Mouse (Mus musculus): Measurements from ENCODE around the gene Map3k7. TPM values are rescaled to one million over a fixed set of nuclear protein-coding genes. Genes with fewer than 3 reads are reported as not detected.

The Map3k7 gene
- total and polyA plus RNA-seq, 3 experiments = 4.9 to 59.9 (median 39.6) TPM

DNA sequence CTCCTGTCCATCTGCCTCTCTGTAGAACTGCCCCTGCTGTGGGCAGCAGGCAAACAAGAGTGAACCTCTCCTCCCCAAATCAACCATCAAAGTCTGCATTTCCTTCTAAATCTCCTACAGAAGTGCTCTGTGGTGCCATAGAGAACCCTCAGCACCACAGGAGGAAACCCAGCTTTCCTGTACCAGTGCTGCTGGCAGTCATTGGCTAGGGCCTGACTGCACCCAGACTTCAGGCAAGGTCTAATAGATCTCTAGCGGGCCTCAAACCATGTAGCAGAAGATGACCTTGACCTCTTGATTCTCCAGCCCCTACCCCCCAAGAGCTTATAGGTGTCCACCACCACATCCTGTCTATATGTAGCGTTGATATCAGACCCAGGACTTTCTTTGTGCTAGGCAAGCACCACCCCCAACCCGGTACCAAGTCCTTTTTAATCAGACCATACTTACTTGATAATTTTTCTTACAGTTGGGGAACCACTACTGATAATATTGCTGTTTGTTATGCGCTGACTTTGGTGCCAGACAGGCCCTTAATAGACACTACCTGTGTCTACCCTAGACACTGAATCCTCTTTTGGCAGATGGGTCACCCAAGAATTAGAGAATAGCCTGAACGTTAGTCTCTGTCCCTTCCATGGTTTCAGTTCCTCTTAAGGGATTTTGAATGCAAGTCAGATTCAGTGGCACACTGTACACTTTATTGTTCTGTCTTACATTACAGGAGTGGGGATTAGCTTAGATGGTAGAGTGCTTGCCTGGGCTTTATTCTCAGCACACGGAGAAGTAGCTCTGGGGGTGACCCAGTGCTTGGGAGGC, 41.1 kb downstream of the Map3k7 start:
- DNase-seq (ENCODE audit: low spot score) (no peak), ATAC-seq (ENCODE audit: extremely low read depth, insufficient number of reproducible peaks, low FRiP score, poor library complexity, severe bottlenecking) (no peak)
- H3K9me3 ChIP-seq (replicated peaks) = no peaks in the 10 kb centered on the region
- TF ChIP-seq CTCF (IDR thresholded peaks at IDR 0.05; ENCODE audit: low read depth, low read length) (no peak), GATA2 (IDR thresholded peaks at IDR 0.05; ENCODE audit: borderline replicate concordance, low read depth, low read length) (no peak), GATA1 (IDR thresholded peaks at IDR 0.05; ENCODE audit: borderline replicate concordance, low read length) (no peak), POLR2AphosphoS5 (IDR thresholded peaks at IDR 0.05; ENCODE audit: insufficient replicate concordance, low read depth, low read length) (no peak), TAL1 (conservative IDR thresholded peaks at IDR 0.05; ENCODE audit: low read depth, low read length) (no peak)
- no peaks in the 10 kb centered on the region for H3K4me1 ChIP-seq (ENCODE audit: insufficient read depth, low read depth, low read length)
- H3K4me3 ChIP-seq (ENCODE audit: low read depth, low read length) = no peak overlapping the region
- H3K27me3 ChIP-seq (ENCODE audit: insufficient read depth, low read length) = no peaks in the 10 kb centered on the region
- peaks cover 71% of the 10 kb centered on the region for H3K36me3 ChIP-seq (replicated peaks)

DNA sequence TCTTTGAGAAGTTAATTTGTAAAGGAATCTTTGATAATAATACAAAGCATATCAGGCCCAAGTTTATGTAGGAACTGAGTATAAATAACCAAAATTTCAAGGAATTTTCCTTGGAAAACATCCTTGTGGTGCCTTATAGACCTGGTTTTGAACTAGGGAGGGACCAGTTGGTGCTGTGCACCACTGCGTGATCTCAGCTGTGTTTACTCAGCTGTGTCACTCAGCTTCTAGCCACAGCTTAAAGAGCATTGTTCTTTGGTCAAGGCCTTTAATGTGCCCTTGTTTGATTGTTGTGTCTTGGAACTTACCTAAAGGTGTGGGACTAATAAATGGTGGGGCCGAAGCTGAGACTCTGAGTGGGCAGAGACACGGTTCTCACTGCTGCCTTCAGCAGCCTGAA, 43.3 kb downstream of the Map3k7 start:
- no peak overlapping the region for H3K4me3 ChIP-seq (ENCODE audit: low read depth, low read length)
- no peaks in the 10 kb centered on the region for H3K9me3 ChIP-seq (replicated peaks)
- ATAC-seq (ENCODE audit: extremely low read depth, insufficient number of reproducible peaks, low FRiP score, poor library complexity, severe bottlenecking) (no peak), DNase-seq (ENCODE audit: low spot score) (no peak)
- H3K27me3 ChIP-seq (ENCODE audit: insufficient read depth, low read length) = no peaks in the 10 kb centered on the region
- peaks cover 75% of the 10 kb centered on the region for H3K36me3 ChIP-seq (replicated peaks)
- H3K4me1 ChIP-seq (ENCODE audit: insufficient read depth, low read depth, low read length) = no peaks in the 10 kb centered on the region
- TF ChIP-seq GATA2 (IDR thresholded peaks at IDR 0.05; ENCODE audit: borderline replicate concordance, low read depth, low read length) (no peak), CTCF (IDR thresholded peaks at IDR 0.05; ENCODE audit: low read depth, low read length) (no peak), POLR2AphosphoS5 (IDR thresholded peaks at IDR 0.05; ENCODE audit: insufficient replicate concordance, low read depth, low read length) (no peak), GATA1 (IDR thresholded peaks at IDR 0.05; ENCODE audit: borderline replicate concordance, low read length) (no peak), TAL1 (conservative IDR thresholded peaks at IDR 0.05; ENCODE audit: low read depth, low read length) (no peak)

DNA sequence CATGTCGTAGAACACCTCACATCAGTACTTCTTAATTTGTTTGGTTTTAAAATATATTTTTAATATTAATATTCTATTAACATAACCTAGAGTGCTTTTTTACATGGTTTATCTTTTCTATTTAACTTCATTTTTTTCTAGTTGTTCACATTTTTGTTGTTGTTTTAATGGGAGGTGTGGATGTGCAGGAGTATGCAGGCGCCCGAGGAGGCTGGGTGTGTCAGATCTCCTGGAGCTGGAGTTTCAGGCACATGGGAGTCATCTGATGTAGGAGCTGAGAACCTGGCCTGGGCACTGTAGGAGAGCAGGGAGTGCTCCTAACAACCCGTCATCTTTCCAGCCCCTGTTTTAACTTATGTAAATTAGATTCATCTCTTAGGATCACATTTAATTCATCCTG, 44.2 kb downstream of the Map3k7 start:
- TF ChIP-seq TAL1 (conservative IDR thresholded peaks at IDR 0.05; ENCODE audit: low read depth, low read length) (no peak), CTCF (IDR thresholded peaks at IDR 0.05; ENCODE audit: low read depth, low read length) (no peak), POLR2AphosphoS5 (IDR thresholded peaks at IDR 0.05; ENCODE audit: insufficient replicate concordance, low read depth, low read length) (no peak), GATA2 (IDR thresholded peaks at IDR 0.05; ENCODE audit: borderline replicate concordance, low read depth, low read length) (no peak), GATA1 (IDR thresholded peaks at IDR 0.05; ENCODE audit: borderline replicate concordance, low read length) (no peak)
- Histone ChIP-seq H3K36me3 (replicated peaks) (peaks cover 82% of the 10 kb centered on the region), H3K27me3 (ENCODE audit: insufficient read depth, low read length) (no peaks in the 10 kb centered on the region), H3K4me1 (ENCODE audit: insufficient read depth, low read depth, low read length) (no peaks in the 10 kb centered on the region), H3K4me3 (ENCODE audit: low read depth, low read length) (no peak overlapping the region), H3K9me3 (replicated peaks) (no peaks in the 10 kb centered on the region)
- ATAC-seq (ENCODE audit: extremely low read depth, insufficient number of reproducible peaks, low FRiP score, poor library complexity, severe bottlenecking) (no peak), DNase-seq (ENCODE audit: low spot score) (no peak)

DNA sequence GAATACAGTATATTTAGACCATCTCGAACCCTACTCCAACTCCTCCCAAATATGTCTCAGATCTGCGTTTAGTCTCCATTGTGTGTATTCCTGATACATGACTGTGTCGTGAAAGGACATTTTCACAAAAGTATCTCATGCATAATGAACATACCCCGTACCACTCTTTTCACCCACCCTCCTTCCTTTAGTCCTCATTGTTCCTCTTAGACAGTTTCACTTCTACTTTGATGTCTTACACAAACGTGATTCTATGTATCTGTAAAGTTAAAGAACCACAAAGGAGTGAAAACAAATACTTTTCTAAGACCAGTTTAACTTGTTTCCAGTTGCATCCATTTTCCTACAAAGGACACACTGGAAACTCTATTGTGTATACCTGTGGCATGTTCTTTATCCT, 46.9 kb downstream of the Map3k7 start:
- no peak for ATAC-seq (ENCODE audit: extremely low read depth, insufficient number of reproducible peaks, low FRiP score, poor library complexity, severe bottlenecking)
- H3K36me3 ChIP-seq (replicated peaks) = peaks cover 85% of the 10 kb centered on the region
- no peaks in the 10 kb centered on the region for H3K4me1 ChIP-seq (ENCODE audit: insufficient read depth, low read depth, low read length)
- no peaks in the 10 kb centered on the region for H3K9me3 ChIP-seq (replicated peaks)
- no peak for TF ChIP-seq GATA2 (IDR thresholded peaks at IDR 0.05; ENCODE audit: borderline replicate concordance, low read depth, low read length)
- TF ChIP-seq GATA1 (IDR thresholded peaks at IDR 0.05; ENCODE audit: borderline replicate concordance, low read length) = no peak
- TF ChIP-seq CTCF (IDR thresholded peaks at IDR 0.05; ENCODE audit: low read depth, low read length) = no peak
- H3K4me3 ChIP-seq (ENCODE audit: low read depth, low read length) = no peak overlapping the region
- DNase-seq (ENCODE audit: low spot score) = no peak
- H3K27me3 ChIP-seq (ENCODE audit: insufficient read depth, low read length) = no peaks in the 10 kb centered on the region

DNA sequence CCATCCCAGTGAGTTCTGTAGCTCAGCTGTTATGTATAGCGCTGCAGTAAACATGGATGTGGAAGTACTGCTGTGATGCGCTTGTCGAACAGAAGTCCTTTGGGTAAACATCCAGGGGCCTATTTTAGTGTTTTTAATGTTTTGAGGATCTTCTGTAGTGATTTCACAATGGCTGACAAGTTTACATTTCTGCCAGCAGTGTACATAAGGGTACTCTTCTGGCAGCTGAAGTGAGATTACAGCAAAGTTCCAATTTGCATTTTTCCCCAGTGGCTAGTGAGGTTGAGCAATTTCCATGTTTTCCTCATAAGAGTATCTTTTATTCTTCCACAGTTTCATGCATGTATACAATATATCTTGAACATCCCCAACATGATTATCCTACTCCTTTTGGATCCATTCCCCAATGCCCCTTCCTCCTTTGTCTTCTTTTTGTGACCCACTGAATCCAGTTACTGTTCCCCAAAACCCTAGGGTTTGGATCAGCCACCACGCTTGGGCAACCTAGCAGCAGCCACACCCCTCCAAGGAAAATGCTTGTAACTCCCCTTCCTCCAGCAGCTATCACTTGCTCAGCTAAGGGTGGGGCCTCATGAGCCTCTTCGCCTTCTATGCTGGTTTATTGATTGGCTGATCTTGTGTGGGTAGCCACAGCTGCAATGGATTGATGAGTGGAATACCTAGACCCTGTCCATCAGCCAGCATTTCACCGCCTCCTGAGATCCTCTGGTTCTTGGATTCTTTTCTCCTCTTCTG, 47.5 kb downstream of the Map3k7 start:
- ATAC-seq (ENCODE audit: extremely low read depth, insufficient number of reproducible peaks, low FRiP score, poor library complexity, severe bottlenecking) = no peak
- DNase-seq (ENCODE audit: low spot score) = no peak
- H3K4me1 ChIP-seq (ENCODE audit: insufficient read depth, low read depth, low read length) = no peaks in the 10 kb centered on the region
- H3K4me3 ChIP-seq (ENCODE audit: low read depth, low read length) = no peak overlapping the region
- H3K27me3 ChIP-seq (ENCODE audit: insufficient read depth, low read length) = no peaks in the 10 kb centered on the region
- H3K9me3 ChIP-seq (replicated peaks) = no peaks in the 10 kb centered on the region
- H3K36me3 ChIP-seq (replicated peaks) = peaks cover 89% of the 10 kb centered on the region
- TF ChIP-seq TAL1 (conservative IDR thresholded peaks at IDR 0.05; ENCODE audit: low read depth, low read length) = no peak
- TF ChIP-seq GATA1 (IDR thresholded peaks at IDR 0.05; ENCODE audit: borderline replicate concordance, low read length) = no peak
- TF ChIP-seq POLR2AphosphoS5 (IDR thresholded peaks at IDR 0.05; ENCODE audit: insufficient replicate concordance, low read depth, low read length) = no peak
- no peak for TF ChIP-seq GATA2 (IDR thresholded peaks at IDR 0.05; ENCODE audit: borderline replicate concordance, low read depth, low read length)
- no peak for TF ChIP-seq CTCF (IDR thresholded peaks at IDR 0.05; ENCODE audit: low read depth, low read length)

DNA sequence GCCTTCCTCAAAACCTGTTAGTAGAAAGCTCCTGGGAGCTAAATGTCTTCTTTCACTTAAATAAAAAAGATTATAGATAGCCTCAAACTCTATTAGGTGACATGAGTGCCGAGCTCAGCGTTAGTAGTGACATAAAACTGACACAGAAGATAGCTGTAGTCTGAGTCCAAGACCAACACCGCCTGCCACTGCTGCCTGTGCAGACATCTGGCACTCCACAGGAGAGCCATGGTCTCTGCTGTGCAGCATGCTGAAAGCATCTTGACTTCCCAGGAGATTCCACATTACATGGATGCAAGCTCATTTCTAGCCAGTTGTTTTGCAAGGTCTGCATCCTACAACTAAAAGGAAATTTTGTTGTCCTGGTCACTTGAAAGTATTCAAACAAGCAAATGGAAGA, 57.2 kb downstream of the Map3k7 start:
- TF ChIP-seq POLR2AphosphoS5 (IDR thresholded peaks at IDR 0.05; ENCODE audit: insufficient replicate concordance, low read depth, low read length) (no peak), CTCF (IDR thresholded peaks at IDR 0.05; ENCODE audit: low read depth, low read length) (no peak), GATA2 (IDR thresholded peaks at IDR 0.05; ENCODE audit: borderline replicate concordance, low read depth, low read length) (no peak), TAL1 (conservative IDR thresholded peaks at IDR 0.05; ENCODE audit: low read depth, low read length) (no peak), GATA1 (IDR thresholded peaks at IDR 0.05; ENCODE audit: borderline replicate concordance, low read length) (no peak)
- H3K27me3 ChIP-seq (ENCODE audit: insufficient read depth, low read length) = no peaks in the 10 kb centered on the region
- no peaks in the 10 kb centered on the region for H3K4me1 ChIP-seq (ENCODE audit: insufficient read depth, low read depth, low read length)
- no peaks in the 10 kb centered on the region for H3K9me3 ChIP-seq (replicated peaks)
- no peak overlapping the region for H3K4me3 ChIP-seq (ENCODE audit: low read depth, low read length)
- DNase-seq (ENCODE audit: low spot score) (no peak), ATAC-seq (ENCODE audit: extremely low read depth, insufficient number of reproducible peaks, low FRiP score, poor library complexity, severe bottlenecking) (no peak)
- H3K36me3 ChIP-seq (replicated peaks) = peaks cover 70% of the 10 kb centered on the region

All from G1E (cell line).